8 mouse cellular contexts compared by ENCODE assay signal in the genomic region with DNA sequence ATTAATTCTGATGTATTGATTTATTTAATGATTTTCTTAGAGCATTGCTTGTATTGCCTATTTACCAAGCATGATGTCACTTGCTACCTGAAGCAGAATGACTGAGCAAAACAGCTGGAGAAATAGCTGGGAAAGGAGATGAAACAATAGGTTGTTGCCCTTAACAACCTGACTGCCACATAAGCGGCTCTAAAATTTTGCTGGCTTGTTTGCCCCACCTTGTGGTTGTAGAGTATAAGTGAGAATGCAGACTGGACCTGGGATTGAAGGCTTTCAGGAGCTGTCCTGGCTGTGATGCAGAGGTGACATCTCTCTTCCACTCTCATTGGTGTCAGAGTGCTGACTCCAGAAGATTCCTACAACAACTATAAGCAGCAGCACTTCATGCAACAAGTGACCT.
DNase-seq lines count a peak whose midpoint lies in the region; ATAC-seq and TF ChIP-seq lines count a peak whose summit lies in the region.

No protein-coding gene starts in this region.

- 33% methylated on average over 1 of the region's 1 CpGs for WGBS in midbrain, postnatal 0 days

- no peak overlapping the region for H3K4me2 ChIP-seq in midbrain, postnatal 0 days (ENCODE audit: low read depth, low read length, poor library complexity, severe bottlenecking)

- H3K9me3 ChIP-seq in midbrain, postnatal 0 days (ENCODE audit: low read length) = no peaks in the 10 kb centered on the region

- ATAC-seq in frontal cortex, adult (ENCODE audit: low TSS enrichment) = no peak; the same call in 1 of the 2 replicates
- peak; percentile 68 for ATAC-seq in midbrain, postnatal 0 days (ENCODE audit: low FRiP score)
- ATAC-seq in erythroid progenitor cell, adult 5-6 weeks (replicated peaks; ENCODE audit: low FRiP score, poor library complexity, severe bottlenecking) = no peak

- peak; percentile 80 for TF ChIP-seq CTCF in midbrain, postnatal 0 days (IDR thresholded peaks at IDR 0.05)

- no peaks in the 10 kb centered on the region for H3K27me3 ChIP-seq in midbrain, postnatal 0 days (ENCODE audit: insufficient read depth, low read length)

- no peak overlapping the region for H3K9ac ChIP-seq in midbrain, postnatal 0 days (replicated peaks; ENCODE audit: low read length, poor library complexity, severe bottlenecking)

- peak; percentile 1 to 16 for DNase-seq in frontal cortex, postnatal 36 days (ENCODE audit: low spot score in 2 of 2)
- DNase-seq in ovary, postnatal 14 days (ENCODE audit: low spot score) = peak; percentile 9
- no peak for DNase-seq in ovary, adult 18-20 months (ENCODE audit: low spot score)
- peak; percentile 24 for DNase-seq in forelimb bud, embryonic 11.5 days (ENCODE audit: low read depth, low spot score)
- DNase-seq in midbrain, postnatal 0 days (ENCODE audit: low spot score) = peak; percentile 71
- DNase-seq in urinary bladder, postnatal 25 days (ENCODE audit: low spot score) = no peak

- no peak overlapping the region for H3K4me3 ChIP-seq in midbrain, postnatal 0 days (ENCODE audit: low read depth, low read length)

- no peak overlapping the region for H3K27ac ChIP-seq in midbrain, postnatal 0 days (ENCODE audit: low read depth, low read length)

- H3K4me1 ChIP-seq in midbrain, postnatal 0 days (ENCODE audit: insufficient read depth, low read length) = no peaks in the 10 kb centered on the region

- H3K36me3 ChIP-seq in midbrain, postnatal 0 days (ENCODE audit: insufficient read depth, low read length) = no peaks in the 10 kb centered on the region

Comparison
In these comparisons a context has a peak if more than half of its experiments do, and no peak if none do; other contexts are left out.
1. DNase-seq: peak in frontal cortex, postnatal 36 days (2 of 2), ovary, postnatal 14 days (single experiment), forelimb bud, embryonic 11.5 days (single experiment) and midbrain, postnatal 0 days (single experiment); none in ovary, adult 18-20 months (single experiment) and urinary bladder, postnatal 25 days (single experiment).